Mouse (Mus musculus): ENCODE results near the gene Tmem201. TPM values are rescaled to one million over a fixed set of nuclear protein-coding genes. Genes with fewer than 3 reads are reported as not detected.

The Tmem201 gene
- polyA plus RNA-seq, 1 experiment from 2014 or later = 19.3 TPM

DNA sequence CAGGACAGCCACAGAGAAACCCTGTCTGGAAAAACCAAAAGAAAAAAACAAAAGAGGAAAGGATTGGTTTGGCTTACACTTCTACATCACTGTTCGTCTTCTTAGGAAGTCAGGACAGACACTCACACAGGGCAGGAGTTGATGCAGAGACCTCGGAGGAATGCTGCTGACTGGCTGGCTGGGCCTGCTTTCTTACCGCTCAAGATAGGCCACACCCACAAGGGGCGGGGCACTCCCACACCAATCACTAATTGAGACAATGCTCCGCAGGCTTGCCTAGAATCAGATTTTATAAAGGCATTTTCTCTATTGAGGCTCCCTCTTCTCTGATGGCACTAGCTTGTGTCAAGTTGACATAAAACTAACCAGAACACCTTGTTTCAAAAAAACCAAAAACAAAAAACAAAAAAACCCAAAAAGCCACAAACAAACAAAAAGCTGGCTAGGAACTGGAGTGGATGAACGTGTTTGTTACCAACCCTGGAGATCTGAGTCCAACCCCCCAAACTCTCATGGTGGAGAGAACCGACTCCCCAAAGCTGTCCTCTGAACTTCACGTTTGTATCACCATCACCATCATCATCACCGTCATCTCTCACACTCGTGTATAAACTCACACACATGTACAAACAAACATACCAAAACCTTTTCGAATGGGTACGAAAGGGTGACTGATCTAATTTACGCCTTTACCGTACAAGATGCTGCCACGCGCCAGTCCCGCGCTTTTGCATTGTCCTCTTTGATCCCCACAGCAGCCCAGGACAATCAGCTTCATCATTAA lies 36.2 kb downstream of the Tmem201 start:
- Histone ChIP-seq H3K4me2 (replicated peaks; ENCODE audit: low read depth, low read length) (no peak overlapping the region), H3K36me3 (ENCODE audit: control insufficient read depth, insufficient read depth, low read length) (no peaks in the 10 kb centered on the region), H3K27ac (ENCODE audit: low read depth, low read length) (no peak overlapping the region), H3K27me3 (ENCODE audit: control insufficient read depth, insufficient read depth, low read length) (peaks cover 9% of the 10 kb centered on the region; the same call in 1 of the 2 replicates), H3K4me3 (ENCODE audit: low read depth, low read length) (no peak overlapping the region), H3K9ac (ENCODE audit: low read depth, low read length) (no peak overlapping the region), H3K4me1 (replicated peaks; ENCODE audit: control insufficient read depth, insufficient read depth, low read length) (no peaks in the 10 kb centered on the region), H3K9me3 (ENCODE audit: control insufficient read depth, low read length) (no peaks in the 10 kb centered on the region)
- ATAC-seq (ENCODE audit: low FRiP score) (no peak), DNase-seq (ENCODE audit: low spot score) (peak; percentile 47)
- 61% methylated on average over 18 of the region's 18 CpGs for WGBS

DNA sequence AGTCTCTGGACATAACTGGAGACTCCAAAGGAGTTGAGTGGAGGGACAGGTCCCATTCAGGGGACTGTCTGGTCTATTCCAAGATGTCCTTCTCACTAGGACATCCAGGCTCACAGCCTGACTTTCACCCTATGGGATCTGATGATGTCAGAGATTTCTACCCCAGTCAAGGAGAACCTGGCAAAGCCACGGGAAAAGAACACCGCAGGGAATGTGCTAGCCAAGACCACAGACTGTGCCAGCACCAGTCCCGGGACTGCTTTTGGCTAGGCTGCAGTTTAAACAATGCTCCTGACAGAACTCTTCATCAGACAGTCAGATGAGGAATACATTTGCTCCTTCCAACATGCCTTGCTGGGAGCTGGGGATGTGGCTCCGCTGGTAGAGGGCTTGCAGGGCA lies 37.9 kb downstream of the Tmem201 start:
- WGBS = 80% methylated on average over 4 of the region's 4 CpGs
- DNase-seq (ENCODE audit: low spot score) (no peak), ATAC-seq (ENCODE audit: low FRiP score) (no peak)
- Histone ChIP-seq H3K36me3 (ENCODE audit: control insufficient read depth, insufficient read depth, low read length) (no peaks in the 10 kb centered on the region), H3K27me3 (ENCODE audit: control insufficient read depth, insufficient read depth, low read length) (peaks cover 15% of the 10 kb centered on the region), H3K4me2 (replicated peaks; ENCODE audit: low read depth, low read length) (no peak overlapping the region), H3K9me3 (ENCODE audit: control insufficient read depth, low read length) (no peaks in the 10 kb centered on the region), H3K4me3 (ENCODE audit: low read depth, low read length) (no peak overlapping the region), H3K9ac (ENCODE audit: low read depth, low read length) (no peak overlapping the region), H3K4me1 (replicated peaks; ENCODE audit: control insufficient read depth, insufficient read depth, low read length) (no peaks in the 10 kb centered on the region), H3K27ac (ENCODE audit: low read depth, low read length) (no peak overlapping the region)

DNA sequence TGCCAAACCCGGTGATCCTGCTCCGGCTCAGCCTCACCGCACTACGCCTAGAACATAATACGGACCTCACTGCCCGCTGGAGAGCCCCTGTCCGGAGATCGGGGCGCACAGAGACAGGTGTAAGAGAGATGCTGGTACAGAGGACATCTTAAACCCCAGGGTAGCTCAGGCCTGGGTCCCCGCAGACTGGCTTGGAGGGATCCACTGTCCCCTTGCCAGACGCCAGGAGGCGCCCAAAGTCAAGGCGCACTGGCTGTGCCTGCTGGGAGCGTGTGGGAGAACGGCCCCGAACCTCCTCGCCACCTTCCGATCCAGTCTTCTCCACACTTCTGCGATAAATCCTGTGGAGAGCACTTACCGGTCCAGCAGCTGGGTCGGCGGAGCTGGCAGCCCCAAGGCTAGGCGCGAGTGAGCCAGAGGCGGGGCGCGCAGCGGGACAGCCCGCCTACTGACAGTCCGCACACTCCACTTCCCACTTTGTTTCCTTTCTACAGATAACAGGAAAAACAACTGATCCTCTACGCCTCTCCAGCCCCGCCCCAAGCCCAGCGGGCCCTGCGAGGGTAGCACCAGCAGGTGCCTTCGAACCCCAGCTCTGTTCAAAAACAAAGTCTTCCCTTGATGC lies 39.5 kb downstream of the Tmem201 start:
- peak; percentile 75 for ATAC-seq (ENCODE audit: low FRiP score)
- Histone ChIP-seq H3K27me3 (ENCODE audit: control insufficient read depth, insufficient read depth, low read length) (peaks cover 15% of the 10 kb centered on the region), H3K4me3 (ENCODE audit: low read depth, low read length) (peak overlapping the region; percentile 36), H3K4me1 (replicated peaks; ENCODE audit: control insufficient read depth, insufficient read depth, low read length) (no peaks in the 10 kb centered on the region), H3K27ac (ENCODE audit: low read depth, low read length) (no peak overlapping the region), H3K36me3 (ENCODE audit: control insufficient read depth, insufficient read depth, low read length) (no peaks in the 10 kb centered on the region), H3K4me2 (replicated peaks; ENCODE audit: low read depth, low read length) (peak overlapping the region; percentile 64), H3K9me3 (ENCODE audit: control insufficient read depth, low read length) (no peaks in the 10 kb centered on the region), H3K9ac (ENCODE audit: low read depth, low read length) (peak overlapping the region; percentile 55)
- DNase-seq (ENCODE audit: low spot score) = peak; percentile 76
- WGBS = 1% methylated on average over 35 of the region's 35 CpGs

DNA sequence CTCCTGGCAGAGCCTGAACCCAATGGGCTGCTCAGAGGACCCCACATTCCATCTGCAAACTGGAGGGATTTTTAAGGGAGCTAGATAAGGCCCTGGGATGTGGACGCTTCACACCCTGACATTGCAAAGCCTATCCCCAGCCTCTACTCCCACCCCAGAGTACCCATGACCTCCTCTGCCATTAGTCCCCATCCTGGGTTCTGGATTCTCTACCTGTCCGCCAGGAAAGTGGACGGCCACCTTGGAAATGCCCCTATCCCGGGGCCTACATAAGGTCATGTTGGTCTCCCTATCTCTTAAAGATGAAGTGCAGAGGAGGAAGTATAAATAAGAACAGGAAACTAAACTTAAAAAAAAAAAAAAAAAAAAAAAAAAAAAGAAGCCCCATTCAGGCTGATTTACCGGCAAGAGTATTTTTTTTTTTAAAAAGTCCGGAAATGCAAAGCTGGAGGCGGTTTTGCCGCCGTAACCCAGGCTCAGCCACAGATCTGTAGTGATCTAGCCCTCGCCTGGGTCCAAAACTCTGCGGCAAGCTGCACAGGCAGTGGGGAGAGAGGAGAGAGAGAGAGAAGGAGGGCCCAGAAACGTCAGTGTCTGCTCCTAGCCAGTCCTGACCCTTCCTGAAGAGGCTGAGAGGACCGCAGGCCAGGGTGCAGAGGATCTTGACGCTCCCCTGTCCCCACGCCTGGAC lies 40.2 kb downstream of the Tmem201 start:
- Histone ChIP-seq H3K4me3 (ENCODE audit: low read depth, low read length) (peak overlapping the region; percentile 36), H3K9ac (ENCODE audit: low read depth, low read length) (peak overlapping the region; percentile 55; the same call in 1 of the 2 replicates), H3K4me2 (replicated peaks; ENCODE audit: low read depth, low read length) (peak overlapping the region; percentile 64), H3K36me3 (ENCODE audit: control insufficient read depth, insufficient read depth, low read length) (no peaks in the 10 kb centered on the region), H3K4me1 (replicated peaks; ENCODE audit: control insufficient read depth, insufficient read depth, low read length) (no peaks in the 10 kb centered on the region), H3K27me3 (ENCODE audit: control insufficient read depth, insufficient read depth, low read length) (peaks cover 15% of the 10 kb centered on the region), H3K9me3 (ENCODE audit: control insufficient read depth, low read length) (no peaks in the 10 kb centered on the region), H3K27ac (ENCODE audit: low read depth, low read length) (no peak overlapping the region)
- 20% methylated on average over 15 of the region's 15 CpGs for WGBS
- DNase-seq (ENCODE audit: low spot score) = no peak
- peak; percentile 27; the same call in 1 of the 2 replicates for ATAC-seq (ENCODE audit: low FRiP score)

DNA sequence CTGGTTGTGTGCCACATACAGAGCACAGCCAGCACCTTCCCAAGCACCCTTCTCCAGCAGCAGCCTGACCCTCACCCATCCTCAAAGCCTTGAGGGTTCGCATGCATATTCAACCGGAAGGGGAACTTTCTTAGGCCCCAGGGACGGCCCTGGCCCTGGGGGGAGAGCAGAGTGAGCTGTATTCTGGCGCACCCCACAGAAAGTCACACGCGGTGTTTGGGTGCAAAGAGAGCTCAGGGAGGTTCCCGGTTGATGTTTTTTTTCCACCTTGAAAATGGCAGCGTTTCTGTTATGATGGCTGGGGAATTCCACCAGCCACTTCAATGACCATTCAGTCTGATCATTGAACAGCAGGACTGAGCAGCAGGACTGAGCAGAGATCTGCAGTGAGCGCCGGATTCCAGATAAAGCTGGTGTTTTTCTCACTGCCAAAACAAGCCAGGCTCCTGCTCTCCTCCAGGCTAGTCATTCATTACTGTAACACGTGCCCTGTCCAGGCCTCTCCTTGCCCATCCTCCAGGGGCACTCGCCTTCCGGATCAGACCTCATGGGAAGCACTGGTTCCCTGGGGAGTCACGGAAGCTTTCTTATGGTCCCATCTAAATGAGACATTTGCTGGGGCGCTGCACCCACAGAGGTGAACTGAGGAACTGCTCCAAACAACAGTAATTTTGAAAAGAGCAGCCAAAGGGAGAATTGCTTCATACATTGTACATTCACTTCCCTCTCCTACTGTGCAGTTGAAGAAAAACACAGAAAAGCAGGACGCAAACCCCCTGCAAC lies 41.5 kb downstream of the Tmem201 start:
- H3K27me3 ChIP-seq (ENCODE audit: control insufficient read depth, insufficient read depth, low read length) = peaks cover 15% of the 10 kb centered on the region
- H3K4me3 ChIP-seq (ENCODE audit: low read depth, low read length) = no peak overlapping the region
- no peaks in the 10 kb centered on the region for H3K36me3 ChIP-seq (ENCODE audit: control insufficient read depth, insufficient read depth, low read length)
- H3K27ac ChIP-seq (ENCODE audit: low read depth, low read length) = no peak overlapping the region
- ATAC-seq (ENCODE audit: low FRiP score) (no peak), DNase-seq (ENCODE audit: low spot score) (no peak)
- no peak overlapping the region for H3K9ac ChIP-seq (ENCODE audit: low read depth, low read length)
- H3K9me3 ChIP-seq (ENCODE audit: control insufficient read depth, low read length) = no peaks in the 10 kb centered on the region
- no peak overlapping the region for H3K4me2 ChIP-seq (replicated peaks; ENCODE audit: low read depth, low read length)
- 32% methylated on average over 16 of the region's 16 CpGs for WGBS
- H3K4me1 ChIP-seq (replicated peaks; ENCODE audit: control insufficient read depth, insufficient read depth, low read length) = no peaks in the 10 kb centered on the region

GRCm38 (mm10) chr4:149691368-149691767 lies 46.5 kb downstream of the Tmem201 start:
- ATAC-seq (ENCODE audit: low FRiP score) (no peak), DNase-seq (ENCODE audit: low spot score) (no peak)
- H3K9ac ChIP-seq (ENCODE audit: low read depth, low read length) = no peak overlapping the region
- no peak overlapping the region for H3K4me2 ChIP-seq (replicated peaks; ENCODE audit: low read depth, low read length)
- H3K4me3 ChIP-seq (ENCODE audit: low read depth, low read length) = no peak overlapping the region
- H3K4me1 ChIP-seq (replicated peaks; ENCODE audit: control insufficient read depth, insufficient read depth, low read length) = no peaks in the 10 kb centered on the region
- H3K36me3 ChIP-seq (ENCODE audit: control insufficient read depth, insufficient read depth, low read length) = no peaks in the 10 kb centered on the region
- H3K27me3 ChIP-seq (ENCODE audit: control insufficient read depth, insufficient read depth, low read length) = peaks cover 3% of the 10 kb centered on the region; the same call in 1 of the 2 replicates
- no peak overlapping the region for H3K27ac ChIP-seq (ENCODE audit: low read depth, low read length)
- no peaks in the 10 kb centered on the region for H3K9me3 ChIP-seq (ENCODE audit: control insufficient read depth, low read length)
- WGBS = 77% methylated on average over 8 of the region's 8 CpGs

DNA sequence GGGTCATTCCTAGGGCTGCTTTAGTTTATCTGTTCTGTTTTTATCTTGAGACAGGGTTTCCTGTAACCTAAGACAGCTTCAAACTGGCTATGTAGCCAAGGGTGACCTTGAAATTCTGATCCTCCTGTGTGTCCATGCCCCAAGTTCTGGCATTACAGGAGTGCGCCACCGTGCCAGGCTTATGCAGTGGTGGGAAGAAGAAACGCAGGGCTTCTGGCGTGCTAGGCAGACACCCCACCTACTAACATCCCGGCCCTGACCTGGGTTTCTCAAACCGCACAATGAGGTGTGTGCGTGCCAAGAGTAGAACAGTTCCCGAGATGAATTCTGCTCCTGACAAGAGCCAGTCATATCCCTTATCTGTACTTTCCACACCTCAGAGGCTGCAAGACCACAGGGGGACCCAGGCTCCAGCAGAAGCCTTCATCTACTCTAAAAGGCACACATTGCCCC lies 47.0 kb downstream of the Tmem201 start:
- no peak for DNase-seq (ENCODE audit: low spot score)
- no peak overlapping the region for H3K27ac ChIP-seq (ENCODE audit: low read depth, low read length)
- 88% methylated on average over 8 of the region's 8 CpGs for WGBS
- H3K4me1 ChIP-seq (replicated peaks; ENCODE audit: control insufficient read depth, insufficient read depth, low read length) = no peaks in the 10 kb centered on the region
- H3K4me2 ChIP-seq (replicated peaks; ENCODE audit: low read depth, low read length) = no peak overlapping the region
- H3K27me3 ChIP-seq (ENCODE audit: control insufficient read depth, insufficient read depth, low read length) = no peaks in the 10 kb centered on the region
- no peak overlapping the region for H3K4me3 ChIP-seq (ENCODE audit: low read depth, low read length)
- no peak for ATAC-seq (ENCODE audit: low FRiP score)
- H3K9me3 ChIP-seq (ENCODE audit: control insufficient read depth, low read length) = no peaks in the 10 kb centered on the region
- no peaks in the 10 kb centered on the region for H3K36me3 ChIP-seq (ENCODE audit: control insufficient read depth, insufficient read depth, low read length)
- no peak overlapping the region for H3K9ac ChIP-seq (ENCODE audit: low read depth, low read length)

All from hindbrain, embryonic 11.5 days (tissue).